Mouse (Mus musculus) embryonic fibroblast, embryonic 13.5 days (primary cell): Measurements from ENCODE around the gene Hyal3.

Source experiments
- CTCF ChIP-seq: IDR thresholded peaks from 2 replicates; pipeline ENCODE4 v1.5.1; 2011; ENCODE audit warnings: mild to moderate bottlenecking, control low read depth, low read length, moderate library complexity, borderline replicate concordance; ENCODE audit not compliant: insufficient read depth
- POLR2A ChIP-seq: IDR thresholded peaks from 2 replicates; pipeline ENCODE4 v1.6.1; 2011; ENCODE audit warnings: low read depth, mild to moderate bottlenecking, control low read depth, low read length, moderate library complexity

GRCm38 (mm10) chr9:107612191-107612944 is 31.8 kb downstream of the Hyal3 start:
- TF ChIP-seq CTCF (peak; percentile 83), POLR2A (peak; percentile 68)
